Mouse (Mus musculus) spleen, adult 2 months (tissue): ENCODE measurements around the gene Smg1. TPM values are rescaled to one million over a fixed set of nuclear protein-coding genes. Genes with fewer than 3 reads are reported as not detected.
"Not testable (repeated sequence)": the region's sequence is repeated elsewhere in the genome, so short reads cannot be mapped to it uniquely, and the experiment has no call there.

ENCODE experiments used
- DNase-seq, 2 experiments: peaks; one replicate each; pipeline versions ENCODE4 v3.0.0 to v3.0.0-alpha.2; 2012 to 2021; ENCODE audit warnings: low spot score in 2 of 2, low read depth in 1 of 2
- H3K27ac ChIP-seq: fragments of 200-500 bp; 2 replicates; pipeline ENCODE4 v1.5.1; 2012; ENCODE audit warnings: low read length, inconsistent platforms; ENCODE audit not compliant: insufficient read depth
- H3K27me3 ChIP-seq: fragments of 200-500 bp; 2 replicates; pipeline ENCODE4 v1.6.1; 2012; ENCODE audit warnings: mild to moderate bottlenecking, moderate library complexity, low read length, inconsistent platforms; ENCODE audit not compliant: control insufficient read depth, insufficient read depth
- H3K36me3 ChIP-seq: fragments of 200-500 bp; 2 replicates; pipeline ENCODE4 v1.6.1; 2012; ENCODE audit warnings: mild to moderate bottlenecking, low read length, inconsistent platforms; ENCODE audit not compliant: control insufficient read depth, insufficient read depth
- H3K4me1 ChIP-seq: fragments of 200-500 bp; 2 replicates; pipeline ENCODE4 v1.6.1; 2011; ENCODE audit warnings: inconsistent platforms; ENCODE audit not compliant: control insufficient read depth, insufficient read depth, insufficient read length
- H3K4me3 ChIP-seq: fragments of 200-500 bp; 2 replicates; pipeline ENCODE4 v1.5.1; 2011; ENCODE audit warnings: mild to moderate bottlenecking, inconsistent platforms; ENCODE audit not compliant: insufficient read depth, insufficient read length; ENCODE audit errors: extremely low read depth
- CTCF ChIP-seq: fragments of 200-500 bp; IDR thresholded peaks from 2 replicates; pipeline ENCODE4 v1.5.1; 2011; ENCODE audit warnings: mild to moderate bottlenecking, inconsistent platforms; ENCODE audit not compliant: insufficient read depth, insufficient read length, insufficient replicate concordance; ENCODE audit errors: extremely low read depth
- POLR2A ChIP-seq: fragments of 200-500 bp; IDR thresholded peaks from 2 replicates; pipeline ENCODE4 v1.6.1; 2011; ENCODE audit warnings: low read depth, low read length, inconsistent platforms
- WGBS: fragments of 180-500 bp; shearing (Covaris S2); methylation state at CpG from one replicate; pipeline ENCODE4 v1.1.7; 2018; 5-methylcytosine and 5-hydroxymethylcytosine counted together
- polyA plus RNA-seq: library from polyadenylated mRNA; depleted of rRNA; stranded (reverse); fragments of >200 nt; gene quantifications from 2 replicates; pipeline ENCODE4 v1.2.3, GENCODE M21; 2012

Gene Smg1
- polyA plus RNA-seq, 1 experiment, result 32.6 TPM

GRCm38 (mm10) chr7:118181123-118181522 lies 62.3 kb downstream of the Smg1 start:
- H3K36me3 ChIP-seq, result peaks cover 49% of the 10 kb centered on the region
- H3K4me3 ChIP-seq, result no peak overlapping the region
- 89% methylated on average over 3 of the region's 3 CpGs for WGBS
- H3K4me1 ChIP-seq, result no peaks in the 10 kb centered on the region
- no peak overlapping the region for H3K27ac ChIP-seq
- H3K27me3 ChIP-seq, result no peaks in the 10 kb centered on the region
- TF ChIP-seq CTCF (no peak), POLR2A (no peak)
- DNase-seq, result no peak

GRCm38 (mm10) chr7:118179782-118180181 lies 63.7 kb downstream of the Smg1 start:
- peaks cover 41% of the 10 kb centered on the region for H3K36me3 ChIP-seq
- TF ChIP-seq POLR2A, result no peak
- no peak for TF ChIP-seq CTCF
- H3K27ac ChIP-seq, result no peak overlapping the region
- H3K4me1 ChIP-seq, result no peaks in the 10 kb centered on the region
- 94% methylated on average over 3 of the region's 3 CpGs for WGBS
- no peaks in the 10 kb centered on the region for H3K27me3 ChIP-seq
- DNase-seq, result no peak
- H3K4me3 ChIP-seq, result no peak overlapping the region

GRCm38 (mm10) chr7:118175821-118176355 lies 67.6 kb downstream of the Smg1 start:
- no peak for TF ChIP-seq POLR2A
- TF ChIP-seq CTCF, result no peak
- WGBS, result 50% methylated on average over 1 of the region's 1 CpGs
- Histone ChIP-seq H3K4me1 (no peaks in the 10 kb centered on the region), H3K36me3 (peaks cover 32% of the 10 kb centered on the region), H3K27me3 (no peaks in the 10 kb centered on the region), H3K27ac (no peak overlapping the region), H3K4me3 (no peak overlapping the region)
- no peak for DNase-seq

GRCm38 (mm10) chr7:118170125-118170524 lies 73.3 kb downstream of the Smg1 start:
- H3K4me3 ChIP-seq, H3K27ac ChIP-seq, H3K27me3 ChIP-seq, DNase-seq, H3K4me1 ChIP-seq: not testable (repeated sequence)
- WGBS, result 70% methylated on average over 2 of the region's 2 CpGs
- peaks cover 30% of the 10 kb centered on the region for H3K36me3 ChIP-seq

GRCm38 (mm10) chr7:118163006-118163405 lies 80.5 kb downstream of the Smg1 start:
- Histone ChIP-seq H3K36me3 (peaks cover 28% of the 10 kb centered on the region), H3K27me3 (no peaks in the 10 kb centered on the region), H3K4me1 (no peaks in the 10 kb centered on the region), H3K27ac (no peak overlapping the region), H3K4me3 (no peak overlapping the region)
- DNase-seq, result no peak
- whole genome bisulfite sequencing, result 95% methylated on average over 8 of the region's 8 CpGs
- no peak for TF ChIP-seq POLR2A
- TF ChIP-seq CTCF, result no peak

GRCm38 (mm10) chr7:118160121-118160520 lies 83.3 kb downstream of the Smg1 start:
- Histone ChIP-seq H3K27me3 (no peaks in the 10 kb centered on the region), H3K36me3 (peaks cover 34% of the 10 kb centered on the region), H3K27ac (no peak overlapping the region), H3K4me3 (no peak overlapping the region), H3K4me1 (no peaks in the 10 kb centered on the region)
- TF ChIP-seq CTCF (no peak), POLR2A (no peak)
- no peak for DNase-seq
- WGBS, result 86% methylated on average over 3 of the region's 3 CpGs

GRCm38 (mm10) chr7:118156461-118156860 lies 87.0 kb downstream of the Smg1 start:
- DNase-seq, result no peak
- TF ChIP-seq CTCF, result no peak
- no peak for TF ChIP-seq POLR2A
- 98% methylated on average over 7 of the region's 7 CpGs for WGBS
- H3K36me3 ChIP-seq, result peaks cover 47% of the 10 kb centered on the region
- no peaks in the 10 kb centered on the region for H3K27me3 ChIP-seq
- no peak overlapping the region for H3K4me3 ChIP-seq
- no peak overlapping the region for H3K27ac ChIP-seq
- no peaks in the 10 kb centered on the region for H3K4me1 ChIP-seq
